Mouse (Mus musculus) kidney, adult 8-10 months (tissue): Measurements from ENCODE around the gene Ugt1a9.
"Not testable (repeated sequence)": the region's sequence is repeated elsewhere in the genome, so short reads cannot be mapped to it uniquely, and the experiment has no call there.

Experiments used
- DNase-seq, 2 experiments: peaks; one replicate each; pipeline ENCODE4 v3.0.0; 2022

Gene Ugt1a9

DNA sequence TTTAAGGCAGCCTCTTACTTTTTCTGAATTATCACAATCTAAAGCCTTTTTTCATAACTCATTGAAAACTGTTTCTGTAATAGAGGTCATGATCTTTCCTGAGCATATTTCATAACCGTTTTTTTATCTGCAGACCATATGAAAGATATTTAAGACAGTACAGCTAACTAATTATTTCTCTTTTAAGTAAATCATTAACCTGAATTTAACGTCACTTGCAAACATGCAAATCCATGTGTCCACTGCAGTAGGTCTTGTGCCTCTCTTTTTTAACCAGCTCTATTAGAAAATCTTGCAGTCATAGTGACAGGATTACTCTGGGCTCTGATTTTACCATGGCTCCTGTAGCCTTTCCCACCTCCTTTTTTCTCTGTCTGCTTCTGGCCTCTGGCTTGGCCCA is at the start of gene Ugt1a9:
Gene Ugt1a9, plus strand, starts transcription at position 306 of the 400 bp plus-strand sequence.
- DNase-seq = no peak

DNA sequence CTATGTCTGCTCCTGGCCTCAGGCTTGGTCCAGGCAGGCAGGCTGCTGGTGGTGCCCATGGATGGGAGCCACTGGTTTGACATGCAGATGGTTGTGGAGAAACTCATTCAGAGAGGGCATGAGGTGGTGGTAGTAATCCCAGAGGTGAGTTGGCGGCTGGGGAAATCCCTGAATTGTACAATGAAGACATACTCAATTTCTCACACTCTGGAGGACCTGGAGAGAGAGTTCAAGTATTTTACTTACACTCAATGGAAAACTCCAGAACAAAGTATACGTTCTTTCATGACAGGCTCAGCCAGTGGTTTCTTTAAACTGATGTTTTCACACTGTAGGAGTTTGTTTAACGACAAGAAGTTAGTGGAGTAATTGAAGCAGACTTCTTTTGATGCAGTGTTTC is 45.4 kb upstream of the Ugt1a9 start:
- DNase-seq = not testable (repeated sequence)

DNA sequence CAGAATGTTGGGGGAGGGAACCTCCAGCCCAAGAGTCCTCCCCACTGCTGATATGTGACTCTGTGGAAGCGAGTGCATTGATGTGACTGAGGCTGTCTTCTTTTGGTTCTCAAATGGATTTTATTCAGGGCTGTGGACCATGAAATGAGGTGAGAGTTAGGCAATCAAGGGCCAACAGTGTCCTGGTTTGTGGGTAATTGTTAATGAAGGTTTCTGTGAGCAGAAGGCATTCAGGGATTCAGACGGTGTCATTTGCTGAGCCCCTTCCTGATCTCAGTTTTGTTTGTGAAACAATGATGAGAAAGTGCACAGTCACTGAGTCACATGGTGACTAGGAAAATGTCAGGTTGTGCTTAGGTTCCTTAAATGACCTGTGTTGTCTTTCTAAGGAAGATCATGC is 27.6 kb upstream of the Ugt1a9 start:
- peak in 1 of 2 experiments; percentile 34 for DNase-seq

DNA sequence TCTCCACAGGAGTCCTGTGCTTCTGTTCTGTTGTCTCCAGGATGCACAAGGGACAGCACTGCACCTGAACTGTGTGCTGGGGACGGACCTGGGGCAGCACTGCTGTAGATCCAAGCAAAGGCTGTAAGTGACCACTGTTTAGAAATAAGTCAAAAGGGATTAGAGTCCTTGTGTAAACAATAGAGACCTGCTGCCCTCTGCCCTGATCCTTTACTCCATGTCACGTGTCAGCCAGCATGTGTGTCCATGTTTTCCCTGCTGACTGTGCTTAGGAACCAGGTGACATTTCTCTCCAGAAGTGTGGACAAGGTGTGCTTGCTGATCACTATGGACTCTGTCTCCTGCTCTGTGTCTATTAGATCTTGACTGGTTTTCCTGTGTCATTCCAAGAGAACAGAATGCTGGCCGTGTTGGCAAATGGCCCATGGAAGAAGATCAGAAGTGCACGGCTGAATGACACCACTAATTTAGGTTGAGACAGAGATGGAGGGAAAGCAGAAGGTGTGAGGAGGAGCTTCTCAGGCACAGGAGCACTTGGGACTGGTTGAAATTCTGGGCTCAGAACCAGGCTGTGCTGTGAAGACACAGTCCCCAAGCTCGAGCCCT is 25.7 kb upstream of the Ugt1a9 start:
- peak in 1 of 2 experiments; percentile 36 for DNase-seq

DNA sequence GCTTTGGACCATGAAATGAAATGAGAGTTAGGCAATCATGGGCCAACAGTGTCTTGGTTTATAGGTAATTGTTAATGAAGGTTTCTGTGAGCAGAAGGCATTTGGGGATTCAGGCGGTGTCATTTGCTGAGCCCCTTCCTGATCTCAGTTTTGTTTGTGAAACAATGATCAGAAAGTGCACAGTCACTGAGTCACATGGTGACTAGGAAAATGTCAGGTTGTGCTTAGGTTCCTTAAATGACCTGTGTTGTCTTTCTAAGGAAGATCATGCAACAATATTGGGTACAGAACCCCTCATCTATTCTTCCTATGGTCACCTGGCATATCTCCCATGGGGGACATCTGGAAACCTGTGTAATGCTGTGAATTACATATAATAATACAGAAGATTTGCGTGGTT is 23.2 kb upstream of the Ugt1a9 start:
- not testable (repeated sequence) for DNase-seq

DNA sequence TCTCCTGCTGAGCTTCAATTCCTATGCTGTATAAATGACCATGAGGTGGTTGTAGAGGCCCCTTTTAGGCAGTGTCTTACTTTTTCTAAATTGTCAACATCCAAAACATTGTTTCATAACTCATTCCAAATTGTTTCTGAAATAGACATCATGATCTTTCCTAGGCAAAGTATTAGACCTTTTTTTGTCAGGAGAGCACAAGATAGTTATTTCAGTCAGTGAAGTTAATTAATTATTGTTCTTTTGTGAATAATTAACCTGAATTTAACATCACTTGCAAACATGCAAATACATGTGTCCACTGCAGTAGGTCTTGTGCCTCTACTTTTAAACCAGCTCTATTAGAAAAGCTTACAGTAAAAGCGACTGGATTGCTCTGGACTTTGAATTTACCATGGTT is 15.5 kb upstream of the Ugt1a9 start, which contains the start of gene Ugt1a10:
Gene Ugt1a10, plus strand, starts transcription at position 301 of the 400 bp plus-strand sequence.
- no peak for DNase-seq

DNA sequence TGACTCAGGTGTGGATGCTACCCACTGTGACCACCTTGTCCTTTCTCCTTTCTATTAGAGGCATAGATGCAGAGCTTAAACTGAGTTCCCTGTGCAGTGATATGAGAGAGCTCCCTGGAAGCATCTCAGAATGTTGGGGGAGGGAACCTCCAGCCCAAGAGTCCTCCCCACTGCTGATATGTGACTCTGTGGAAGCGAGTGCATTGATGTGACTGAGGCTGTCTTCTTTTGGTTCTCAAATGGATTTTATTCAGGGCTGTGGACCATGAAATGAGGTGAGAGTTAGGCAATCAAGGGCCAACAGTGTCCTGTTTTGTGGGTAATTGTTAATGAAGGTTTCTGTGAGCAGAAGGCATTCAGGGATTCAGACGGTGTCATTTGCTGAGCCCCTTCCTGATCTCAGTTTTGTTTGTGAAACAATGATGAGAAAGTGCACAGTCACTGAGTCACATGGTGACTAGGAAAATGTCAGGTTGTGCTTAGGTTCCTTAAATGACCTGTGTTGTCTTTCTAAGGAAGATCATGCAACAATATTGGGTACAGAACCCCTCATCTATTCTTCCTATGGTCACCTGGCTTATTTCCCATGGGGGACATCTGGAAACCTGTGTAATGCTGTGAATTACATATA is 4.0 kb upstream of the Ugt1a9 start:
- not testable (repeated sequence) for DNase-seq

DNA sequence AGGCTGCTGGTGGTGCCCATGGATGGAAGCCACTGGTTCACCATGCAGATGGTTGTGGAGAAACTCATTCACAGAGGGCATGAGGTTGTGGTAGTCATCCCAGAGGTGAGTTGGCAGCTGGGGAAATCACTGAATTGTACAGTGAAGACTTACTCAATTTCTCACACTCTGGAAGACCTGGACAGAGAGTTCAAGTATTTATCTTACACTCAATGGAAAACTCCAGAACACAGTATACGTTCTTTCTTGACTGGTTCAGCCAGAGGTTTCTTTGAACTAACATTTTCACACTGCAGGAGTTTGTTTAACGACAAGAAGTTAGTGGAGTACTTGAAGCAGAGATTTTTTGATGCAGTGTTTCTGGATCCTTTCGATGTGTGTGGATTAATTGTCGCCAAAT is 302 bp downstream of the Ugt1a9 start:
- no peak for DNase-seq

DNA sequence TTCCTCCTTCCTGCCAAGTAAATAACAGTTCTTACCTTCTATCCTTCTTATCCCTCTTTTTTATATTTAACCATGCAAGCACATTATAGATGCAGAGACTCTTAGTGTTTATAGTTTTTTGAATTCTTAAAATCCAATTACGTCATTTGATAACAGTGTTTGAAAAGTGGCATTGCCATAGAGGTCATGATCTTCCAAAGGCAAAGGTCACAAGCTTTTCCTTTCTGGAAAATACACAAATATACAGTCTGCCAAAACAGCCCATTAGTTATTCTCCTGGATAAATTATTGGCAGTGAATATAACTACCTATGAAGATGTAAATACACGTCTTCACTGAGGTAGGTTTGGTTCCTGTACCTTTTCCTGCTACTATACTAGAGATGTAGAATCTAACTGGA is 3.9 kb downstream of the Ugt1a9 start:
- no peak for DNase-seq

DNA sequence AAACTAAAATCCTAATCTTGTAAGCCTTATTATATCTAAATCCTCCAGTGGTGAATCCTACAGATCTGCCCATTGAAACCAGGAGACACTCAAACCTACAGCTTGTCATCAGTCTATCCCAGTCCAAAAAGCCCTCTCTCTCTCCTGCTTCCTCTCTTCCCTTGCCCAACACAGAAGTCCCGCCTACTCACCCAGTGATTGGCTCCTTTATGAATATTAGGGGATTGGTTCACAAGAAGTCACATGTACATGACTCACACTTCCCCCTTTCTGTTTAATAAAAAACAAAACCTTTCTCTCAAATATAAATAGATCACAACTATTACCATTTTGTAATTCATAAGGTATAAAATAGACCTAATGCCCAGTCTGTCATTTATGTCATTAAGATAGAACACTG is 6.5 kb downstream of the Ugt1a9 start:
- no peak for DNase-seq

DNA sequence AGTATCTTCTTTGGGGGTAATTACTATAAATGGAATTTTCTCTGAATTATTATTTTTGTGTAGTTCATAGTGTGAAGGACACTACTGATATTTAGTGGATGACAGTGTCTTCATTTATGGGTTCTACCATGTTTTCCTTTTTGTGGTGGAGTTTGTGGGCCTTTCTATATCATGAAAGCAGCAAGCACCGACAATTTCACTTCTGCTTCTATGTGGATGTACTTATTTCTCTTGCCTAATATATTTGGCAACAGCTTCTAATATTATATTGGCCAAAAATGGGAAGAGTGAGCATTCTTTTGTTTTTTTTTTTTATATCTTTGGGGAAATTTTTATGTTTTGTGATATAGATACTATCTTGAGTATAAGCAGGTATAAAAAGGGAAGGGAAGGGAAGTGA is 11.1 kb downstream of the Ugt1a9 start:
- DNase-seq = no peak

DNA sequence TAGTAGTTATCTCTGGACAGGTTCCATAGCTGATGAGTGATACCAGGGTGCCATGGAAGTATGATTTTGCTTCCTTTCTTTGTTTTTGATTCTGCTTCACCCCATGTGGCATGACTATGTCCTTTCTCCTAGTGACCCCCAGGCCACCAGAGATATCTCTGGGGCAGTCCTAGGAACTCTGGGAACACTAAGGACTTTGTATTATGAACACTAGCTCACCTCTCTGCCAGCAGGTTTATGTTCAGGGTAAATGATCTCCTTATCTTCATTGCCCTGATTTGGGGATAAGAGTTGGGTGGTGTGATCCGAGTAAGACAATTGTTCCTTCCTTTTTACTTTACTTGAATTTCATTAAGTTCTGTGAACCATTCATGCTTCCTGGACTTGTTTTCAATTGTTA is 15.5 kb downstream of the Ugt1a9 start:
- DNase-seq = no peak

DNA sequence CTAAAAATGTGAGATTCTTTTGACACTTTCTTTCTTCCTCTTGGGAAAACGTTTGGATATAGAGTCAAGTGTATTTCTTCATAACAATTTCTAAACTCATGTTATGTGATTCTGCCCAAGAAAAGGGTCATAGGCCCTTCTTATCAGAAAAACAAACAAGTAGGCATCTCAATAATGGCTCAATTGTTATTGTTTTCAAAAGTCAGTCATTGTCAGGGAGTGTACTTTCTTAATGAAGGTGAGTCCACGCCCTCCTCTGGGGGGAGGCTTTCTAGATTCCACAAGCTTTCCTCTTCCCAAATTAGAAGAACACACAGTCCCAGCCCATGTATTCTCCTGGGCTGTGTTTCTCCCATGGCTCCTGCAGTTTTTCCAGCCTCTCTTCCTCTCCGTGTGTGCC is 16.9 kb downstream of the Ugt1a9 start, which contains the start of gene Ugt1a8:
Gene Ugt1a8, plus strand, starts transcription at position 301 of the 400 bp plus-strand sequence.
- no peak for DNase-seq

DNA sequence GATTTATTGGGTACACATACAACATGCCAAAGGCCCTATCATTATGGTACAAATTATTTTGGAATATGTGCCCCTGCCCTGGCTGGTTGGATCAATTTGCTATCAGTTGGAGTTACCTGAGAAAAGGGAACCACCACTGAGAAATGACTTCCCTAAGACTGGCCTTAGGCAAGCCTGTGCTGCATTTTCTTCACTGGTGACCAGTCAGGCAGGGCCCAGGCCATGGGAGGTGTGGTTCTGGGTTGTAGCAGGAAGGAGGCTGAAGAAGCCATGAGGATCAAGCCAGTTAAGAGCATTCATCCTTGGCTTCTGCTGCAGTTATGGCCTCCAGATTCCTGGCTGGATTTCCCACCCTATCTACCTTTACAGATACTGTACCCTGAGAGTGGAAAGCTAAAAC is 21.7 kb downstream of the Ugt1a9 start:
- DNase-seq = no peak

DNA sequence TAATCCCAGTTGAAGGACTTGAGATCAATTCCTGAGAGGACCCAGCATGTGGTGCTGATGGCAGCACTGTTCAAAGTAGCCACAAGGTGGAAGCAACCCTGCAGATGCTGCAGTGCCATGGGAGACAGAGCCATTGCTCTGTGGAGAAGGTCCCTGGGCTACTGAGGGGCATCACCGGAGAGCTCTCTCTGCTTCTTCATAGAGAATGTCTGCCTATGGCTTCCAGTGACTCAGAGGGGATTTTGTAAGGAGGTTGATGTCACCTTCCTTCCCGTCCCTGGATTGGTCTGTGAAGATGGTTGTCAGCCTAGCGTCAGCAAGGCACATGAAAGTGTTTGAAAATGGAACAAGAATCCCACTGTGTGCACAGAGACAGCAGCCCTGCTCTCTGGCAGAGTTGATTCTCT is 23.7 kb downstream of the Ugt1a9 start:
- peak; percentile 22 to 56 for DNase-seq

DNA sequence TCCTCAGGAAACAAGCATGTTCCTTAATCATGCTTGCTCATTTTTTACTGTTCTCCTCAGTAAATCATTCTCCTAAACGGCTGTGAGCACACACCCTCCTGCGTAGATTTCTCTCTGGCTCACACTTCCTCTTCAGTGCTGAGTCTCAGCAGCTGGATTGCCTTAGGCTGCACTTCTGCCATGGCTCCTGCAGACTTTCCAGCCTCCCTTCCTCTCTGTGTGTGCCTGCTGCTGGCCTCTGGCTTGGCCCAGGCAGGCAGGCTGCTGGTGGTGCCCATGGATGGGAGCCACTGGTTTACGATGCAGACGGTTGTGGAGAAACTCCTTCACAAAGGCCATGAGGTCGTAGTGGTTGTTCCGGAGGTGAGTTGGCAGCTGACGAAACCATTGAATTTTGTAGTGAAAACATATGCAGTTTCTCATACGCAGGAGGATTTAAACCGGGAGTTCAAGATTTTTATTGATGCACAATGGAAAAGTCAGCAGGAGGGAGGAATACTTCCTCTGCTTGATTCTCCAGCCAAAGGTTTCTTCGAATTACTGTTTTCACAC is 24.4 kb downstream of the Ugt1a9 start, which contains the start of gene Ugt1a7c:
Gene Ugt1a7c, plus strand, starts transcription at position 122 of the 552 bp plus-strand sequence.
- DNase-seq = peak; percentile 30 to 61

DNA sequence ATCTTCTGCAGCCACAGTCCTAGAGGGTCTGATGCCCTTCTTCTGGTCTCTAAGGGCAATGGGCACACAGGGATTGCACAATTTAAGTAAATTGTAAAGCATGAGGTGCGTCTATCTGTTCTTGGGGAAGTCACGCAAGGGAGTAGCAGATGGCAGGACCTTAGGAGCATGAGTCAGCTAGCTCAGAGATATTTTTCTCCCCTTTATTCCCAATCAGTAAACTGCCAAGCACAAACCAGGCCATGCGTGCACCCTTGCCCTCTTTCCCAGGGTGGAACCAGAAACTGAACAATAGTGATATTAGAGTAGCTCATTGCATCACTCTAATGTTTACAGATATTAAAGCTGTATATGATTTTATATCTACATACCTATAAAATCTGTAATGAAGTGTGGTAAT is 27.9 kb downstream of the Ugt1a9 start:
- DNase-seq = not testable (repeated sequence)

DNA sequence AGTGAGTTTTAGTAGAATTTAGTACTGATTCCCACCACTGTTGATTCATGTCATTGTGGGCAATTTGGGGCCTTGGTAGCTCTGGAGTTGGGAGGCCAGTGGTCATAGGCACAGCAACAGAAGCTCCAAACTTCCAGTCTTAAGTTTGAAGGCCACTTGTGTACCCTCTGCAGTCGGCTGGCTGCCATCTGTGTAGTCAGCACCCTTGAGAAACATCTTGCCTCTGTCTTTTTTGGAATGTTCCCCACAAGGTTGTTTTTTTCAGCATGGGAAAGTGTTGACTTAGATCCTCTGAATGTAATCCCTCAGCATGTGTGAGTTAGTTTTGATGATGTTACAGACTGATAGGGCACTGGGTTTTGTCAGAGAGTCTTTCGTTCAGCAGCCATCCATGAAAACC is 29.1 kb downstream of the Ugt1a9 start:
- DNase-seq = peak in 1 of 2 experiments; percentile 25

DNA sequence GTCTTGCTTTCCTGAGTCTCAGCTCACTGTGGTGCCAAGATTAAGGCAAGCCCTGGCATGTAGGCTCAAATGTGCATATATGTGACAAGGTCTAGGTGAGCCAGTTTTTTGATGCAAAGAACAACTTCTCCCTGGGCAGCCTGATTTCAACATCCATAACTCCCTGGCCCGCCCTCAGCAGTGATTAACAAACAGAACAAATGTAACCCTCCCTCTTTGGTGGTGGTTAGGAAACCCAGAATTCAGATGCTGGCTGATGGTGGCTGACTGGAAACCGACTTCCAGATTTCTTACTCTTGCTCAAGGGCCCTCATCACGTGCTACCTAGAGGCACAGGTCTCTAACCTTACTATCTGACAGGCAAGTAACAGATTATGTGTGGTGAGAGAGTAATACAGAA is 32.4 kb downstream of the Ugt1a9 start, which contains the start of gene Ugt1a6b:
Gene Ugt1a6b, plus strand, starts transcription at position 234 of the 400 bp plus-strand sequence.
- DNase-seq = not testable (repeated sequence)

DNA sequence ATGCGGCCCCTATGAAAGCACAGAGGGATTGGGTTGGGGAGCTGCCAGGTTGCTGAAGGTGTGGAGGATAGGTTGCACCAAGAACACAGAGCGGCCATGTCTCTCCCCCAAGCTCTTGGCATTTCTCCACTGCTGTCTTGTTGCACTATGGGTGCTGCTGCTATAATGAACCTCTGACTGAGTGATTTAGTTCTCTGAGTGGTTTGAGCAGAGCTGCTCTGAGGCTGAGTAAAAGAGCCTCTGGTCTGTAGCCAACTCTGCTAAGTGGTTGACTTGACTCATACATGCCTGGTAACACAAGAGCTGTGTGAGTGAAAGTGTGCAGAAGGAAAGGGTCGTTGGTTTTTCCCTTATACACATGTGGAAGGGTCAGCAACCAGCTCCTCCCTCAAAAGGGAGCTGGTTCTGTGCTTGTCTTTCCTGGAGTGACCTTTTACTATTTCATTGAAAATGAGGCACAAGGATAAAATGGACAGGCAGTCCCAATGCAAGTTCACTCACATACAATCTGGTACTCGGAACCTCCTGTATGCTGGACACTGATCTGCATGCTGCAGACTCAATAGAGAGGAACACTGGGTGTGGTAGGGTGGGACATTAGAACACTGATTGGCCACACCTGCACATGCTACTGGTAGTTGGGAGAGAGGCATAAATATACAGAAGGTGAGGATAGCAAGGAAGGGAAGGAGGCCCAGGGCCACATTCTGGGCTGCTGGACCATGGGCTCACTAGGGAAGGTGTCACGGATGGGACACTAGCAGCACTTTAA is 33.3 kb downstream of the Ugt1a9 start:
- not testable (repeated sequence) for DNase-seq

DNA sequence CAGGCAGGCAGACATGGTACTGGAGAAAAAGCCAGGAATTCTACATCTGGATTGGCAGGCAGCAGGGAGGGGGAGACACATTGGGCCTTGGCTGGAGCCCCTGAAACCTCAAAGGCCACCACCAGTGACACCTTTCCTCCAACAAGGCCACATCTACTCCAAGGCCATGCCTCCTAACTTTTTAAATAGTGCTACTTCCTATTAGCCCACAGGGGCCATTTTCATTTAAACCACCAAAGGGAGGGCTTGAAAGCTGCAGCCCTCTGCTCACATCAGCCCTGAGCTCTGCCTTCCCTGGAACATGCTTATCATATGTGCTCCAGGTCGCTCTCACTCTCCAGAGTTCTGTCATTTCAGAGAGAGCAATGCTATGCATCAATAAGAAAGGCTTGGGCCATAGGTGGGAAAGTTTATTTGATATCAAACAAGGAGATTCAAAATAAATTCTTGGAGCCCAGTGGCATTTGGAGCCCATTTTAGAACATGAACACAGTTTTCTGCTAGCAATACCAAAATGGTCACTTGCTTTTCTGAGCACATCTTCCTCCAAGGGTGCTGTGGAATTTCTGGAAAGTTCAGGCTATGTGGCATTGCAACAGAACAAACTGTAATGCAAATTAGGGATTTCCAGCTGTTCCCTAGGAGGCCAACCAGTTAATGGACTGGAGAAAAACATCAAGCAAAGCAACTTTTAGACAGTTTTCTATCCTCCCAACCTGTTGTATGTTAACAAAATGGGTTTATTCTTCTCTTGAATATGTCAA is 34.2 kb downstream of the Ugt1a9 start:
- DNase-seq = no peak

DNA sequence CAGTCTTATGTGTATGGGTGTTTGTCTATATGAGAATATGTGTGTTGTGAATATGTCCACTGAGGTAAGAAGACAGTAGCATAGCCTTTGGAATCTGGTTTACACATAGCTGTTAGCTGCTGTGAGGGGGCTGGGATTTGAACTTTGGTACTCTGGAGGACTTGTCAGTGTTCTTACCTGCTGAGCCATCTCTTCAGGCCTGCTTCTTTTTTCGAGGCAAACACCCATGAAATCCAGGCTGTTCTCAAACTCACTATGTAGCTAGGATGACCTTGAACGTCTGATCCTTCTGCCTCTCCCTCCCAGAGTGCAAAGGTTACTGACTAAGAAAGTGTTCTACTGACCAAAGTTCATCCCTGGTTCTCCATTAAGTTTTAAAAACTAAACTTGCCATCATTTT is 35.1 kb downstream of the Ugt1a9 start:
- DNase-seq = peak; percentile 68 to 74
